Mouse (Mus musculus): Measurements from ENCODE around the gene Hspb2. TPM values are rescaled to one million over a fixed set of nuclear protein-coding genes. Genes with fewer than 3 reads are reported as not detected.

Gene Hspb2
- polyA plus RNA-seq, 1 experiment: not detected

- Histone ChIP-seq H3K4me1 (ENCODE audit: control insufficient read depth, insufficient read depth, low read length) (no peaks in the 10 kb centered on the region; the same call in 1 of the 2 replicates), H3K4me3 (replicated peaks; ENCODE audit: control insufficient read depth, low read depth, low read length) (no peak overlapping the region), H3K27ac (ENCODE audit: control insufficient read depth, insufficient read depth, low read depth, low read length, poor library complexity) (no peak overlapping the region)
- no peak for TF ChIP-seq CTCF (IDR thresholded peaks at IDR 0.05; ENCODE audit: control insufficient read depth, insufficient read depth, low read length)
- TF ChIP-seq POLR2A (IDR thresholded peaks at IDR 0.05; ENCODE audit: borderline replicate concordance, control insufficient read depth, low read depth, low read length): no peak
- 70% methylated on average over 6 of the region's 6 CpGs for WGBS
Measured at GRCm38 (mm10) chr9:50761520-50762243, 9.5 kb upstream of the Hspb2 start.

DNA sequence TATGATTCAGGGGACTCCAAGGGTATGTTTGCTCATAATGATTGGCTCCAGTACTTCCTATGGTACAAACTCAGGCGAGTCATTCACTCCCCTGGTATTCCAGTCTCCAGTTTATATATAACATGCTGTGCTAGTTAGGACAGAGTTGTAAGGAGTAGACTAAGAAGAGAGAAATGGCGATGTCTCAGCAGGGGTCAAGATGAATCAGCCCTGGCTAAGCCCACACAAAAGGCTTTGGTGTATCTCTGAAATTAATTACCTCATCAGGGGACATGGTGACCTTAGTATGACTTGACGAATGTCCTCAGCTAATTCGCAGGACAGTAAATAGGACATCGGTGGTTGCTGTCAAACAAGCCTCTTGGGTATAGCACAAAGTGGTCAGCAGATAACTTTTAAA lies 4.6 kb upstream of the Hspb2 start:
- no peak overlapping the region for H3K27ac ChIP-seq (ENCODE audit: control insufficient read depth, insufficient read depth, low read depth, low read length, poor library complexity)
- no peak overlapping the region for H3K4me3 ChIP-seq (replicated peaks; ENCODE audit: control insufficient read depth, low read depth, low read length)
- WGBS: 71% methylated on average over 5 of the region's 5 CpGs
- H3K4me1 ChIP-seq (ENCODE audit: control insufficient read depth, insufficient read depth, low read length): no peaks in the 10 kb centered on the region; the same call in 1 of the 2 replicates
- no peak for TF ChIP-seq CTCF (IDR thresholded peaks at IDR 0.05; ENCODE audit: control insufficient read depth, insufficient read depth, low read length)
- TF ChIP-seq POLR2A (IDR thresholded peaks at IDR 0.05; ENCODE audit: borderline replicate concordance, control insufficient read depth, low read depth, low read length): no peak

GRCm38 (mm10) chr9:50753947-50754346 lies 1.8 kb upstream of the Hspb2 start:
- Histone ChIP-seq H3K4me3 (replicated peaks; ENCODE audit: control insufficient read depth, low read depth, low read length) (no peak overlapping the region), H3K27ac (ENCODE audit: control insufficient read depth, insufficient read depth, low read depth, low read length, poor library complexity) (no peak overlapping the region), H3K4me1 (ENCODE audit: control insufficient read depth, insufficient read depth, low read length) (no peaks in the 10 kb centered on the region)
- 61% methylated on average over 7 of the region's 7 CpGs for WGBS
- TF ChIP-seq POLR2A (IDR thresholded peaks at IDR 0.05; ENCODE audit: borderline replicate concordance, control insufficient read depth, low read depth, low read length): no peak
- no peak for TF ChIP-seq CTCF (IDR thresholded peaks at IDR 0.05; ENCODE audit: control insufficient read depth, insufficient read depth, low read length)

- TF ChIP-seq CTCF (IDR thresholded peaks at IDR 0.05; ENCODE audit: control insufficient read depth, insufficient read depth, low read length): no peak
- TF ChIP-seq POLR2A (IDR thresholded peaks at IDR 0.05; ENCODE audit: borderline replicate concordance, control insufficient read depth, low read depth, low read length): no peak
- WGBS: 78% methylated on average over 17 of the region's 17 CpGs
- no peak overlapping the region for H3K4me3 ChIP-seq (replicated peaks; ENCODE audit: control insufficient read depth, low read depth, low read length)
Measured at GRCm38 (mm10) chr9:50752784-50753615, 846 bp upstream of the Hspb2 start.

GRCm38 (mm10) chr9:50751323-50751722 lies 831 bp downstream of the Hspb2 start, which contains the start of gene Cryab:
Gene Cryab, plus strand, starts transcription at chr9:50751325.
- Histone ChIP-seq H3K4me3 (replicated peaks; ENCODE audit: control insufficient read depth, low read depth, low read length) (no peak within 1 kb of the TSS), H3K4me1 (ENCODE audit: control insufficient read depth, insufficient read depth, low read length) (no peaks in the 10 kb centered on the region), H3K27ac (ENCODE audit: control insufficient read depth, insufficient read depth, low read depth, low read length, poor library complexity) (no peak within 1 kb of the TSS)
- TF ChIP-seq CTCF (IDR thresholded peaks at IDR 0.05; ENCODE audit: control insufficient read depth, insufficient read depth, low read length) (no peak), POLR2A (IDR thresholded peaks at IDR 0.05; ENCODE audit: borderline replicate concordance, control insufficient read depth, low read depth, low read length) (no peak)
- 78% methylated on average over 22 of the region's 22 CpGs for WGBS

More at GRCm38 (mm10) chr9:50752784-50753615, 846 bp upstream of the Hspb2 start:
- H3K27ac ChIP-seq (ENCODE audit: control insufficient read depth, insufficient read depth, low read depth, low read length, poor library complexity): no peak overlapping the region
- no peaks in the 10 kb centered on the region for H3K4me1 ChIP-seq (ENCODE audit: control insufficient read depth, insufficient read depth, low read length)

GRCm38 (mm10) chr9:50750706-50751105 lies 1.4 kb downstream of the Hspb2 start:
- Histone ChIP-seq H3K27ac (ENCODE audit: control insufficient read depth, insufficient read depth, low read depth, low read length, poor library complexity) (no peak overlapping the region), H3K4me1 (ENCODE audit: control insufficient read depth, insufficient read depth, low read length) (no peaks in the 10 kb centered on the region), H3K4me3 (replicated peaks; ENCODE audit: control insufficient read depth, low read depth, low read length) (no peak overlapping the region)
- WGBS: 88% methylated on average over 6 of the region's 6 CpGs
- no peak for TF ChIP-seq POLR2A (IDR thresholded peaks at IDR 0.05; ENCODE audit: borderline replicate concordance, control insufficient read depth, low read depth, low read length)
- TF ChIP-seq CTCF (IDR thresholded peaks at IDR 0.05; ENCODE audit: control insufficient read depth, insufficient read depth, low read length): no peak

DNA sequence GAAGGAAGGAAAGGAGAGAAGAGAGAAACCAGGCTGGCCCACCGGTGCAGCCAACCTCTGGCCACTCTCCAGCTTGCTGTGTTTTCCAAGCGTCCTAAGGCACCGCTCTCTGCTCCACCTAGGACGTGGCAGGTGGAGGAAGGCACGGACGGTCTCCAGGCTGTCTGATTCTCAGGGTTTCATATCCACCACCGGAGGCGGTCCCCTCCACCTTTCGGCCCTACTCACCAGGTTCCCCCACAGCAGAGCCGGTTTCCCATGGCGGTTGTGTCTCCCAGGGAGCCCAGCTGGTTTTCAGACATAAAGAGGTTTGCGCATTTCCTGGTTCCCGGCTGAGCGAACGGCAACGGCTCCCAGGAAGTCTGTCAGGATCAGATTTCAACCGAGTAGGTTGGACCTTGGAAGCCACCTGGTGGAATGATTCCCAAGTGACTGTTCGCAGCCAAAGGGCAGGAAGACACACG lies 5.9 kb downstream of the Hspb2 start, which contains the start of gene 2310030G06Rik:
2310030G06Rik (minus strand) TSS at position 323 of the 464 bp plus-strand sequence.
- H3K4me3 ChIP-seq (replicated peaks; ENCODE audit: control insufficient read depth, low read depth, low read length): no peak within 1 kb of the TSS
- no peak within 1 kb of the TSS for H3K27ac ChIP-seq (ENCODE audit: control insufficient read depth, insufficient read depth, low read depth, low read length, poor library complexity)
- no peaks in the 10 kb centered on the region for H3K4me1 ChIP-seq (ENCODE audit: control insufficient read depth, insufficient read depth, low read length)
- WGBS: 18% methylated on average over 19 of the region's 19 CpGs
- no peak for TF ChIP-seq POLR2A (IDR thresholded peaks at IDR 0.05; ENCODE audit: borderline replicate concordance, control insufficient read depth, low read depth, low read length)
- no peak for TF ChIP-seq CTCF (IDR thresholded peaks at IDR 0.05; ENCODE audit: control insufficient read depth, insufficient read depth, low read length)

DNA sequence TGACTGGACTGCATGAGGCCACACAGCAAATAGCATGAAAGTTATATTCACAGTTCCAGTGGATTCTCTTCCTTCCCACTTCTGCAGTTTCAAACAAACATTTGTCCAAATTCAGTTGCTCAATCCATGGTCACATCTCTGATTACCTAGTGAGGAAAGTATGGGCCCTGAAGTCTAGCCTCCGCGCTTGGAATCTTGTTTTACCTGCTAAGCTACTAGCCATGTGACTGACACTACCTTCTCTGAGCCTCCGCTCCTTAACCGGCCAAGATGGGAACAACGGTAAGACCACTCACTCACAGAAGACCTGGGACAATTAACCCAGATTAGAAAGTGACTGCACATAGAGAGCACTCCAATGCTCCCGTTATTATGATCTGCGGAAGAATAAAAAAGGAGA lies 6.3 kb downstream of the Hspb2 start:
- 55% methylated on average over 7 of the region's 7 CpGs for WGBS

More for the DNA sequence above, 6.3 kb downstream of the Hspb2 start:
- H3K4me1 ChIP-seq (ENCODE audit: control insufficient read depth, insufficient read depth, low read length): no peaks in the 10 kb centered on the region
- H3K27ac ChIP-seq (ENCODE audit: control insufficient read depth, insufficient read depth, low read depth, low read length, poor library complexity): no peak overlapping the region
- no peak for TF ChIP-seq POLR2A (IDR thresholded peaks at IDR 0.05; ENCODE audit: borderline replicate concordance, control insufficient read depth, low read depth, low read length)
- TF ChIP-seq CTCF (IDR thresholded peaks at IDR 0.05; ENCODE audit: control insufficient read depth, insufficient read depth, low read length): no peak
- H3K4me3 ChIP-seq (replicated peaks; ENCODE audit: control insufficient read depth, low read depth, low read length): no peak overlapping the region
